Mouse (Mus musculus) left cerebral cortex, postnatal 14 days (tissue): ENCODE data around the gene Lrrk1. TPM values are rescaled to one million over a fixed set of nuclear protein-coding genes. Genes with fewer than 3 reads are reported as not detected.

ENCODE experiments used
- DNase-seq, 2 experiments: peaks; one replicate each; pipeline ENCODE4 v3.0.0; 2021 to 2022; ENCODE audit warnings: low spot score in 2 of 2, mixed read lengths in 1 of 2
- intact Hi-C: fragments of 180-260 bp; cut with DNase I; formaldehyde crosslinking; loops from one replicate; pipeline ENCODE4 v1.15.1; 2025
- total RNA-seq, 2 experiments: library from RNA; stranded (reverse); gene quantifications; 2 replicates each; pipeline ENCODE4 v1.2.3; 2021

Lrrk1 gene
- total RNA-seq, 2 experiments from 2014 or later = 3.5 to 4.4 TPM

- intact Hi-C loops = loop anchor here (5.0 kb wide), 1 partner anchor 285 kb away; no protein-coding TSS in a partner anchor
These were observed 734 bp downstream of the Lrrk1 start for GRCm38 (mm10) chr7:66387419-66387812.

DNA sequence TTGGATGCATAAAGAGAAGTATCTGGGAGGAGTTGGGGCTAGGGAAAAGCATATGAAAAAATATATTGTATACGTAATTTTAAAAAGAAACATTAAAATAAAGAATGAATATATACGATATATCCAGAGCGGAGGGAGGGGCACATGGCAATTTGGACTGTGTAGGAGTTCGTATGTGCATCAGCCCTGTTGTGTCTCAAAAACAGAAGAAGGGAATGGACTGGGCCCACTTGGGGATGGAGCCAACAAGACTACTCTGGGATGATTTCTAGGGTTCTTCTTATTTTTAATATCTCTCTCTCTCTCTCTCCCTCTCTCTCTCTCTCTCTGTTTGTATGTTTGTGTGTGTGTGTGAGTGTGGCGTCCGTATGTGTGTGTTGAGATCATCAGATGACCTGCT is 1.7 kb downstream of the Lrrk1 start:
- no peak for DNase-seq
- intact Hi-C loops = loop anchor here (5.0 kb wide), 1 partner anchor 284 kb away; no protein-coding TSS in a partner anchor

More at GRCm38 (mm10) chr7:66387419-66387812, 734 bp downstream of the Lrrk1 start:
- no peak for DNase-seq

DNA sequence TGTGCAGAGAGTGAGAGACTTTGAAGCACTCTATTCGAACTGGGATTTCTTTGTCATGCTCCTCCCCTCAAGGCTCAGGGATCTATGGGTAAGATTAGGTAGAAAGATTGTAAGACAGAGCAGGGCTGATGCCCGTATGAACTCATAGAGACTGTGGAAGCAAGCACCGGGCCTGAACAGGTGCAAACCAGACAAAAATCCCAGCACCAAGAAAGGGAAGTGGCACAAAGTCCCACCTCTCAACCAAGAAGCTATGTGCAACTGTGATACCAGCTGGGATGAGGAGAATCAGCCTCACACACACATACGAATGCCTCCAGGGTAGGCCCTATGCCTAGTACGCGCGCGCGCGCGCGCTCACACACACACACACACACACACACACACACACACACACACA is 2.3 kb downstream of the Lrrk1 start:
- intact Hi-C loops = loop anchor here (5.0 kb wide), 1 partner anchor 284 kb away; no protein-coding TSS in a partner anchor
- DNase-seq = no peak

DNA sequence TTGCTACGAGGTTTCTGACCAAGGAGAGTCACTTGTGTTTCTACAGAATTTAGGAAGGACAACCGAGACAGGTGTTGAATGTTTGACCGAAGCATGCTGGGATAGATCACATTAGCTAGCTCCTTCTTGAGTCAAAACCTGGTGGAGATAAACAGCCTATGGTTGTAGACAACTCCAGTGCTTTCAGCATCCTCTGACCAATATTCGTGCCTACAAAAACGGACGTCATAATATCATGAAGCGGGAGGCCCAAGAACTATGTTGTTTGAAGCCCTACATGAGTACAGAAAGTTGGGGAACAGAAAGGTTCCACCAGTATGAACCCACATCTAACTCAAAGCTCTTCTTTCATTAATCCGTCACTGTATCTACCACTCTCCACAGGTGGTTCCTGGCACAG is 3.3 kb downstream of the Lrrk1 start:
- DNase-seq = no peak
- intact Hi-C loops = loop anchor here (5.0 kb wide), 1 partner anchor 283 kb away; no protein-coding TSS in a partner anchor

- intact Hi-C loops = no loop called here
- DNase-seq = no peak
These were observed 3.9 kb downstream of the Lrrk1 start for GRCm38 (mm10) chr7:66384213-66384612.

- intact Hi-C loops = no loop called here
- DNase-seq = no peak
These were observed 11.6 kb downstream of the Lrrk1 start for GRCm38 (mm10) chr7:66376560-66376959.

DNA sequence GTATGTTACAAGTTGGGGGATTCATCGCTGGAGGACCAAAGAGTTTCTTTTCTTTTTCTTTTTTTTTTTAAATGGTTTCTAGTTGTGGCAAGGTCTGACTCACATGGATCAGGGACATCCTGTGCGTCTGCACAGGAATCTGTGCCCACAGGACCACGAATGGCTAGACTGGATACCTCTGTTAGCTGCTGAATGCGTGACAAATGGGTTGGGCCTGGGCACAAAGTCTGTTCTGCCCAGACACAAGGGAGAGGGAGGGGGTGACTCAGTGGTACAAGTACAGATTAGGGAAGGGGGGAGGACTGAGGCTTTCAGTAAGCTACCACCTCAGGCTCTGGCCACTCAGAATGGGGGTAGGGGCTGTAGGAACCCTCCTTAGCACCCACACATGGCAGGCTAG is 12.4 kb downstream of the Lrrk1 start:
- intact Hi-C loops = no loop called here
- DNase-seq = no peak

- intact Hi-C loops = no loop called here
- no peak for DNase-seq
These were observed 14.8 kb downstream of the Lrrk1 start for GRCm38 (mm10) chr7:66373391-66373790.

- DNase-seq = no peak
- intact Hi-C loops = no loop called here
These were observed 17.2 kb downstream of the Lrrk1 start for GRCm38 (mm10) chr7:66370970-66371369.

DNA sequence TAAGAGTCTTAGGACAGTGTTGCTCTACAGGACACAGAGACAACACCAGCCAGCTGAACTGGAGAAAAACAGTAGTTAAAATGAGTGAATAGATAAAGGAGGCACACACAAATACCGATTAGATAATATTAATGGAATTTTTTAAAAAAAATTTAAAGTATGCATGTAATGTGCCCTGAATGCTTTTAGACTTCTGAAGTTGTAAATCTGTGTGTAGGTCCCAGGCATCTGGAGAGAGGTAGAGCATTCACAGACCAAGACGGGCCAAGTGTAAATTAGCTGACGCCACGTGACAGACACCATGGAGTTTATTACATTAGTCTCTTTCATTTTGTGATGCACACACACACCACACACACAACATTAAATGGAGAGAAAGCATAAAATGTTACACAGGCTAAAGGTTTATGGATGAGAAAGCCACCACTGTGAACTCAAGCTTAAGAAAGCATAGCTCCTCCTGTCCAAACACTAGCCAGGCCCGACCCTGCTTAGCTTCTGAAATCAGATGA is 18.2 kb downstream of the Lrrk1 start:
- intact Hi-C loops = no loop called here
- no peak for DNase-seq

GRCm38 (mm10) chr7:66369071-66369933 is 18.8 kb downstream of the Lrrk1 start:
- intact Hi-C loops = no loop called here
- no peak for DNase-seq

DNA sequence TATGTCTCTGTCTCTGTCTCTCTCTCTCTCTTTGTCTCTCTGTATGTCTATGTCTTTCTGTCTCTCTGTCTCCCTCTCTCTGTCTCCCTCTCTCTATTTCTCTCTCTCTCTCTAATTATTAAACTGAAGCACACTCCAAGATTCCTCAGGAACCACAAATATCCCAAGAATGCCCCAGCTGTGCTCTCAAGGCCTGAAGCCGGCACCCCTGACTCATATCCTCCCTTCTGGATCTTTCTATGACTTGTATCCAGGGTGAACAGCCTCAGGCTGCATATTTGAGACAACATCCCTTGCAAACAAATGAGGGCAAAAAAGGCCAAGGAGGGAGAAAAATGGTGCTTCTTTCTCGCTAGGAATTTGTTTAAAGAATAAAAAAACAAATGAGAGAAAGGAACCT is 22.2 kb downstream of the Lrrk1 start, which contains the start of gene Gm10974:
TSS of gene Gm10974 (plus strand) at position 2 of the 400 bp plus-strand sequence.
- DNase-seq = no peak
- intact Hi-C loops = no loop called here

DNA sequence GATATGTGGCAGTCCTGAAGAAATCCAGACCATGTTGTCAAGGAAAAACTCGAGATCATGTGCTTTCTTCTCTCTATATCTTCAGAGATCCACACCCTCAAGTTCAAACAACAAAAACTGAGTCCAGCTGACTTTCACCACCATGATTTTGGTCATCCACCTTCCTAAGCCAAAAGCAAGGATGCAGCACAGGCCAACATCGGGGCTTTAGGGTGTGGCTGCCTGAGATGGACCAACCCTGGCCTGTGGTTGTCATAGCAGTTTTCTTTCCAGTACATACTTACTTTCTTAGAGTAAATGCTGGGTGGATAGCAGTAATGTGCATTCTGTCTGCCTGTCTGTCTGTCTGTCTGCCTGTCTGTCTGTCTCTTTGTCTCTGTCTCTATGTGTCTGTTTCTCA is 22.7 kb downstream of the Lrrk1 start:
- intact Hi-C loops = no loop called here
- no peak for DNase-seq

GRCm38 (mm10) chr7:66364491-66364890 is 23.7 kb downstream of the Lrrk1 start:
- intact Hi-C loops = no loop called here
- DNase-seq = no peak

- DNase-seq = no peak
- intact Hi-C loops = no loop called here
These were observed 29.1 kb downstream of the Lrrk1 start for GRCm38 (mm10) chr7:66359044-66359443.

- intact Hi-C loops = no loop called here
These were observed 29.7 kb downstream of the Lrrk1 start for GRCm38 (mm10) chr7:66358461-66358860.

DNA sequence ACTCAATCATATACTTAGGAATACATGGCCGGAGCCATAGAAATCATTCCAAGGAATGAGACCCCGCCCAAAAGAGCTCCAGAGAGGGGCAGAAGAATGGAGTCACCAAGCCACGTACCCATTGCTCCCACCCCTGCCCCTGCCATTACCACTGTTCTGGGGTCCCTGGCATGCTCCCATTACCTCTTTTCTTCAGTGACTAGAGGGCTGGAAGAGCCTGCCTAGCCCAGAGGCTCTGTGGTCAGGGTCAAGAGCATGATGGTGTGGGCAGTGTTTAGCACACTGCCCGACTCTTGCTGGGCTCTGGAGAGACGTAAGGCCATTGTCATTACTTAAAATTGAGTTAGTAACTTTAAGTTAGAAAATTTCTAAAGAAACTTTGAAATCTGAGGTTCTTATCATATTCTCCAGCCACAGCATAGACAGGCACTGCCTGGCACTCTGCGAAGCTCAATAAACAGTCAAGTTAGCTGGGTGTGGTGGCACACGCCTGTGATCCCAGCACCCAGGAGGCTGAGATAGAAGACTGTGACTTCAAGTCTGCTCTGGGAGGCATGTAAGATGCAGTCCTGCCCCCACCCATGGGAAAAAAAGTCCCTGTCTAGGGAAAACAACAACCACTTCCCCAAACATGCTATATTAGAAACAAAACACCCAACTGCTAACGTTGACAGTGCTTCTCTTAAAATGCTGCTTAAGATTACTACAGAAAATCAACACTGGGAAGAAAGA is 32.2 kb downstream of the Lrrk1 start:
- intact Hi-C loops = no loop called here
- DNase-seq = no peak

More at GRCm38 (mm10) chr7:66358461-66358860, 29.7 kb downstream of the Lrrk1 start:
- DNase-seq = no peak

GRCm38 (mm10) chr7:66354911-66355310 is 33.2 kb downstream of the Lrrk1 start:
- intact Hi-C loops = no loop called here
- no peak for DNase-seq

GRCm38 (mm10) chr7:66351074-66351473 is 37.1 kb downstream of the Lrrk1 start:
- DNase-seq = no peak
- intact Hi-C loops = no loop called here

GRCm38 (mm10) chr7:66349670-66350069 is 38.5 kb downstream of the Lrrk1 start:
- intact Hi-C loops = no loop called here
- no peak for DNase-seq
